Mouse (Mus musculus): ENCODE data around the gene Cc2d2b. TPM values are rescaled to one million over a fixed set of nuclear protein-coding genes. Genes with fewer than 3 reads are reported as not detected.

Cc2d2b gene
- polyA plus RNA-seq, 1 experiment, result 3.9 TPM

DNA sequence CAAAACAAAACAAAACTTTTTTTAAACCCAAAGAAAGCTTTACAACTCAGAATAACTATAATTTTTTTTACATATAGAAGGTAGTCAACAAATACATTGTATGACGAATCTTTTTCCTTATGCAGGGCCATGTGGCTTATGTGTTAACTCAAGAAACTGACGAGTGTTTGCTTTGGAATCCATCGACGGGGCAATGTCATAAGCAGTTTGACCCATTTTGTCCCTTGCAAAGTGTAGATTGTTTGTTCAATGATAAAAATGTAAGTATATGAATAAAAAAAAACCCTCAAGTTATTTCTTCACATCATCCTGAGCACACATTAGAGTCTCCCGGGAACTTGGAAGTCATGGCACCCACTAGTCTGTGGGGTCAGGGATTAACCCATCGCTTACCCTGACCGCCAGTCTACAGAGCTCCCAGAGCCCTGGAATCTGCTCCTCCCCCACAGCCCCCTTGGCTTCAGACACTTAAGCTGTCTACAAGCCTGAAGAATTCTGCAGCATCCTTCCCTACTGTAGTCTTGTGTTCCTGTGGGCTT lies 67.2 kb downstream of the Cc2d2b start:
- no peak overlapping the region for H3K27ac ChIP-seq (ENCODE audit: control insufficient read depth, insufficient read depth, low read depth, low read length, poor library complexity)
- WGBS, result 89% methylated on average over 7 of the region's 7 CpGs
- no peak overlapping the region for H3K4me3 ChIP-seq (replicated peaks; ENCODE audit: control insufficient read depth, low read depth, low read length)
- no peak for TF ChIP-seq POLR2A (IDR thresholded peaks at IDR 0.05; ENCODE audit: borderline replicate concordance, control insufficient read depth, low read depth, low read length)
- TF ChIP-seq CTCF (IDR thresholded peaks at IDR 0.05; ENCODE audit: control insufficient read depth, insufficient read depth, low read length), result no peak
- peaks cover 6% of the 10 kb centered on the region for H3K4me1 ChIP-seq (ENCODE audit: control insufficient read depth, insufficient read depth, low read length)

DNA sequence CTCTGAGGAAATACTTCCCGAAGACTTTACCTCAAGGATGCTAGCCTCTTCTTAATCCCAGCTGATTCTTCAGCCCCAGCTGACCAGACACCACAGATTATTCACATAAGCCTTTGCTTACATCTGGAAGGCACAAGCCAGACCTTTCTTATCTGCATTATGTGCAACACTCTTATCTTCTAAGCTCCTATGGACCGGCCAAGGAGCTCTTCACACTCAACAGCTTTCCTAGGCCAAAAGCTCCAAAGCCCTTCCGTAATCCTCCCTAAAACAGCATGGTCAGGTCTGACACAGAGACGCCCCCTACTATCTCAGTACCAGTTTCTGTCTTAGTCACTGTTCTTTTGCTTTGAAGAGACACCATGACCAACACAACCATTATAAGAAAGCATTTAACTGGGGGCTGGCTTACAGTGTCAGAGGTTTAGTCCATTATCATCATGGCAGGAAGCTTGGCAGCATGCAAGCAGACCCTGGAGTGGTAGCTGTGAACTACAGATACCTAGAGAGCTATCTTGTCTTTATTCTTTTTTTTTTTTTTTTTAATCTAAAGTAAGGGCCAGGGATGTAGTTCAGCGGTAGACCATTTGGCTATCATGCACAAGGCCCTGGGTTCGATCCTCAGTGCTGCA lies 69.5 kb downstream of the Cc2d2b start:
- no peak overlapping the region for H3K4me3 ChIP-seq (replicated peaks; ENCODE audit: control insufficient read depth, low read depth, low read length)
- peaks cover 4% of the 10 kb centered on the region for H3K4me1 ChIP-seq (ENCODE audit: control insufficient read depth, insufficient read depth, low read length)
- TF ChIP-seq POLR2A (IDR thresholded peaks at IDR 0.05; ENCODE audit: borderline replicate concordance, control insufficient read depth, low read depth, low read length) (no peak), CTCF (IDR thresholded peaks at IDR 0.05; ENCODE audit: control insufficient read depth, insufficient read depth, low read length) (no peak)
- 60% methylated on average over 6 of the region's 6 CpGs for WGBS
- H3K27ac ChIP-seq (ENCODE audit: control insufficient read depth, insufficient read depth, low read depth, low read length, poor library complexity), result peak overlapping the region; percentile 40; the same call in 1 of the 2 replicates

DNA sequence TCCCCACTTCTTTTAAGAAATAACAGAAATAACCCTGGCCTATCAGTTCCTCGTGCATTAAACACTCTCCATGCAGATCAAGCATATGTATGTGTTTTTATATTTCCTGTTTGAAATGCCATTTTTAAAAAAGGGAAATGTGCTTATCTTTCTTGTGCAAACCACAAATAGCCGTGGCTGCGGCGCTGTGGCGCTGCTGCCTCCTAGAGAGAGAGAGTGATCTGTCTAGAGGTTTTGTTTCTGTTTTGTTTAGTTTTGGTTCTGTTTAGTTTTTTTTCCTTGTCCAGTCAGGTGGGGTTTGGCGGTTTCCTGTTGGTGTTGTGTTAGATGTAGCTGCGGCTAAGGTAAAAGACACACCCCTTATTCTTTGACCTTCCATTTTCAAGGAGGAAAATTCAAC lies 70.2 kb downstream of the Cc2d2b start:
- Histone ChIP-seq H3K27ac (ENCODE audit: control insufficient read depth, insufficient read depth, low read depth, low read length, poor library complexity) (no peak overlapping the region; the same call in 1 of the 2 replicates), H3K4me1 (ENCODE audit: control insufficient read depth, insufficient read depth, low read length) (peaks cover 4% of the 10 kb centered on the region), H3K4me3 (replicated peaks; ENCODE audit: control insufficient read depth, low read depth, low read length) (no peak overlapping the region)
- TF ChIP-seq POLR2A (IDR thresholded peaks at IDR 0.05; ENCODE audit: borderline replicate concordance, control insufficient read depth, low read depth, low read length), result peak; percentile 58; the same call in 1 of the 2 replicates
- peak; percentile 44 for TF ChIP-seq CTCF (IDR thresholded peaks at IDR 0.05; ENCODE audit: control insufficient read depth, insufficient read depth, low read length)
- 0% methylated on average over 7 of the region's 7 CpGs for whole genome bisulfite sequencing

GRCm38 (mm10) chr19:40821306-40821825 lies 72.8 kb downstream of the Cc2d2b start:
- Histone ChIP-seq H3K4me3 (replicated peaks; ENCODE audit: control insufficient read depth, low read depth, low read length) (peak overlapping the region; percentile 60), H3K4me1 (ENCODE audit: control insufficient read depth, insufficient read depth, low read length) (peaks cover 2% of the 10 kb centered on the region; the same call in 1 of the 2 replicates), H3K27ac (ENCODE audit: control insufficient read depth, insufficient read depth, low read depth, low read length, poor library complexity) (peak overlapping the region; percentile 84)
- 46% methylated on average over 4 of the region's 4 CpGs for WGBS
- TF ChIP-seq CTCF (IDR thresholded peaks at IDR 0.05; ENCODE audit: control insufficient read depth, insufficient read depth, low read length) (no peak), POLR2A (IDR thresholded peaks at IDR 0.05; ENCODE audit: borderline replicate concordance, control insufficient read depth, low read depth, low read length) (no peak)

GRCm38 (mm10) chr19:40825636-40826035 lies 77.1 kb downstream of the Cc2d2b start:
- TF ChIP-seq CTCF (IDR thresholded peaks at IDR 0.05; ENCODE audit: control insufficient read depth, insufficient read depth, low read length) (no peak), POLR2A (IDR thresholded peaks at IDR 0.05; ENCODE audit: borderline replicate concordance, control insufficient read depth, low read depth, low read length) (no peak)
- 7% methylated on average over 5 of the region's 5 CpGs for WGBS
- Histone ChIP-seq H3K4me3 (replicated peaks; ENCODE audit: control insufficient read depth, low read depth, low read length) (no peak overlapping the region), H3K4me1 (ENCODE audit: control insufficient read depth, insufficient read depth, low read length) (no peaks in the 10 kb centered on the region; the same call in 1 of the 2 replicates), H3K27ac (ENCODE audit: control insufficient read depth, insufficient read depth, low read depth, low read length, poor library complexity) (no peak overlapping the region)

DNA sequence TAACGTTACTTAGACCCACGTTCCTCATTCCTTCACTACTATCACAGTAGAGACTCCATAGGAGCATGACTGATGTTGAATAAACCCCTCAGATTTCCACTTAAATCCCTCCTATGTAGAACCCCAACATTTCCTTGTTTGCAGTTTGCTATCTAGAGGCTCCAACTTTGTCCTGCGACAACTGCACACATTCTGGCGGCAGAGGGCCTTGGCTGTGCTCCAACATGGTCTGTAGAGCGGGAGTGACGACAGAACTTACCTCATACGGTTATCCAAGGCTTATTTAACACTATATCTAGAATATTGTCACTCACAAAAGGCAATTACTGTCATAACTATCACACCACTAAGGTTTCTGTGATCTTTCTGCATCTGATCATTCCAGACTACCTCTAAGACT lies 78.2 kb downstream of the Cc2d2b start:
- Histone ChIP-seq H3K4me1 (ENCODE audit: control insufficient read depth, insufficient read depth, low read length) (no peaks in the 10 kb centered on the region; the same call in 1 of the 2 replicates), H3K4me3 (replicated peaks; ENCODE audit: control insufficient read depth, low read depth, low read length) (no peak overlapping the region), H3K27ac (ENCODE audit: control insufficient read depth, insufficient read depth, low read depth, low read length, poor library complexity) (no peak overlapping the region)
- 30% methylated on average over 7 of the region's 7 CpGs for WGBS
- no peak for TF ChIP-seq POLR2A (IDR thresholded peaks at IDR 0.05; ENCODE audit: borderline replicate concordance, control insufficient read depth, low read depth, low read length)
- no peak for TF ChIP-seq CTCF (IDR thresholded peaks at IDR 0.05; ENCODE audit: control insufficient read depth, insufficient read depth, low read length)

GRCm38 (mm10) chr19:40830198-40830597 lies 81.6 kb downstream of the Cc2d2b start:
- H3K4me3 ChIP-seq (replicated peaks; ENCODE audit: control insufficient read depth, low read depth, low read length), result peak overlapping the region; percentile 76
- no peaks in the 10 kb centered on the region; the same call in 1 of the 2 replicates for H3K4me1 ChIP-seq (ENCODE audit: control insufficient read depth, insufficient read depth, low read length)
- TF ChIP-seq POLR2A (IDR thresholded peaks at IDR 0.05; ENCODE audit: borderline replicate concordance, control insufficient read depth, low read depth, low read length) (no peak), CTCF (IDR thresholded peaks at IDR 0.05; ENCODE audit: control insufficient read depth, insufficient read depth, low read length) (no peak)
- no peak overlapping the region for H3K27ac ChIP-seq (ENCODE audit: control insufficient read depth, insufficient read depth, low read depth, low read length, poor library complexity)
- 44% methylated on average over 7 of the region's 7 CpGs for WGBS

DNA sequence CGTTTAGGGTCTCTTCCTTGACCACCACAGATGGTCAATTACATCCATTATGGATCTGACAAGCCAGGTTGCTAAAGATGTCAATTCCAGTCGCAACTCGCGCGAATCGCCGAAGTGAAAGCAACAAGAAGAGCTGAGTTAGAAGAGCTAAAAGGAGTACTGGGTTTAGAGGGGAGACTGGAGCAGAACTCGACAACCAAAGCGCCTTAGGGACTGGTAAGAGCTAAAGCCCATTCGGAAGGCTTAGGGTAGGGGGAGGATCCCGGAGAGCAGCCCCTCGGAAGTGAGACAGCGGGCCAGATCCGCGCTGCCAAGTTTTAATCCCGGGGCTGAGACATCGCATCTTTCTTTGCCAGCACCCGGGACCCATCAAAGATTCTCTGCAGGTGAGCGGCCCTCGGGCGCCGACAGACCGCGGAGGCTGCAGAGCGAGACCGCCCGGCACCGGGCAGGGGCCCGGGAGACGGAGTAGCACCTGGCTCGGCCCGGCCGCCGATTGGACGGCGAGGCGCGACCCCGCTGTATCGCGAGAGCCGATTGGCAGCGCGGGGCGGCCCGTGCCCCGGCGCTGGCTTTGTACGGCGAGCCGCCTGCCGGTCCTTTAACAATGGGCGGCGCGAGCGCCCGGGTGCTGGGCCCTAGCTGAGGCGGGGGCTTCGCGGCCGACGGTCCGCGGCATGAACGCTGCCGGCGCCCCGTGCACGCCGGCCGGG lies 82.3 kb downstream of the Cc2d2b start, which contains the start of gene Ccnj:
Gene Ccnj (plus strand): TSS at position 577 of the 713 bp plus-strand sequence.
- Histone ChIP-seq H3K4me1 (ENCODE audit: control insufficient read depth, insufficient read depth, low read length) (no peaks in the 10 kb centered on the region; the same call in none of the 2 replicates), H3K27ac (ENCODE audit: control insufficient read depth, insufficient read depth, low read depth, low read length, poor library complexity) (peak within 1 kb of the TSS; percentile 94), H3K4me3 (replicated peaks; ENCODE audit: control insufficient read depth, low read depth, low read length) (peak within 1 kb of the TSS; percentile 76)
- WGBS, result under 1% methylated on average over 71 of the region's 71 CpGs
- no peak for TF ChIP-seq CTCF (IDR thresholded peaks at IDR 0.05; ENCODE audit: control insufficient read depth, insufficient read depth, low read length)
- no peak for TF ChIP-seq POLR2A (IDR thresholded peaks at IDR 0.05; ENCODE audit: borderline replicate concordance, control insufficient read depth, low read depth, low read length)
